Comparison of ENCODE assay signal across 8 mouse cellular contexts in the genomic region with DNA sequence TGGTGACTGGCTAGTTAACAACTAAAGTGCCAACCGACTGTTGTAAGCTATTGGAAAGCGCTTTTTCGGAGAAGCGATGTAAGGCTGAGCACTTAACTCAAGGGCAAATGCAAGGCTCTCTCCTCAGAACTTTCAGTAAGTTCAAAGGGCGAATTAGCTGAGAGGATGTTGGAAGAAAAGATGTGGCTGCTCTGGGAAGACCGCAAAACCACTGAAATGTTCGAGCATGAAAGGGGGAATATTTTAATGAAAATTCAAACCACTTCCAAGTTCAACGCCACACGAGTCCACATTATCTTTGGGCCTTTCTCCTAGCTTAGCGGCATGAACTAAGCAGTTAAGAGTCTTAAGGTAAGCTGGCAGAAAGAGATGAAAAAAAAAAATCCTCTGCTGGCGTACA. TPM values are rescaled to one million over a fixed set of nuclear protein-coding genes. Genes with fewer than 3 reads are reported as not detected.
DNase-seq lines count a peak whose midpoint lies in the region; ATAC-seq and TF ChIP-seq lines count a peak whose summit lies in the region.

No protein-coding gene starts in this region.

- dilution Hi-C loops in CH12.LX (cut with MboI; ENCODE audit: extremely low pct_ligation_motif_present, extremely low pct_unique_long_range_greater_than_20kb, low sequenced_read_pairs): no loop called here

- in situ Hi-C loops in CH12.LX (cut with MboI; ENCODE audit: low pct_ligation_motif_present, low pct_unique_long_range_greater_than_20kb, low sequenced_read_pairs): no loop called here

- intact Hi-C loops in left cerebral cortex, postnatal 14 days (cut with DNase I): loop anchor here (5.0 to 10.0 kb wide), 2 partner anchors 99 to 129 kb away; no protein-coding TSS in a partner anchor

- H3K36me3 ChIP-seq in heart, embryonic 12.5 days: peaks cover 5% of the 10 kb centered on the region
- H3K36me3 ChIP-seq in CH12.LX (replicated peaks in 1 of 2; ENCODE audit: control insufficient read depth in 1 of 2, insufficient read depth in 1 of 2, low read length in 1 of 2): peaks cover 0 to 25% of the 10 kb centered on the region in 2 experiments
- H3K36me3 ChIP-seq in forebrain, embryonic 13.5 days (ENCODE audit: poor library complexity, severe bottlenecking): peaks cover 14% of the 10 kb centered on the region; the same call in 1 of the 2 replicates
- H3K36me3 ChIP-seq in liver, postnatal 0 days (replicated peaks; ENCODE audit: insufficient read depth, low read length): peaks cover 5% of the 10 kb centered on the region

- no peak for TF ChIP-seq RAD21 in CH12.LX (IDR thresholded peaks at IDR 0.05; ENCODE audit: low read depth, low read length)

- WGBS in heart, embryonic 12.5 days: 12% methylated on average over 11 of the region's 11 CpGs
- 7% methylated on average over 11 of the region's 11 CpGs for WGBS in forebrain, embryonic 13.5 days
- WGBS in liver, postnatal 0 days (ENCODE audit: insufficient replicate concordance): 9% methylated on average over 11 of the region's 11 CpGs
- 4% methylated on average over 11 of the region's 11 CpGs for WGBS in cerebellum, adult 2 months

- H3K4me3 ChIP-seq in heart, embryonic 12.5 days: peak overlapping the region; percentile 67
- H3K4me3 ChIP-seq in CH12.LX (replicated peaks in 1 of 3; ENCODE audit: low read depth in 2 of 3, low read length in 2 of 3, poor library complexity in 1 of 3): peak overlapping the region; percentile 86 to 87 (median 87)
- H3K4me3 ChIP-seq in forebrain, embryonic 13.5 days: peak overlapping the region; percentile 88
- H3K4me3 ChIP-seq in liver, postnatal 0 days (ENCODE audit: low read depth, low read length): peak overlapping the region; percentile 98
- no peak overlapping the region for H3K4me3 ChIP-seq in cerebellum, adult 2 months (replicated peaks; ENCODE audit: insufficient read depth, low read depth, low read length)

- no peak for TF ChIP-seq POLR2A in CH12.LX (IDR thresholded peaks at IDR 0.05; ENCODE audit: low read depth, low read length)
- no peak for TF ChIP-seq POLR2A in cerebellum, adult 2 months (IDR thresholded peaks at IDR 0.05; ENCODE audit: borderline replicate concordance, insufficient read depth, low read length)

- H3K9ac ChIP-seq in heart, embryonic 12.5 days: peak overlapping the region; percentile 85
- peak overlapping the region; percentile 83 for H3K9ac ChIP-seq in CH12.LX (ENCODE audit: insufficient read depth, low read depth)
- H3K9ac ChIP-seq in forebrain, embryonic 13.5 days: peak overlapping the region; percentile 86
- peak overlapping the region; percentile 87 for H3K9ac ChIP-seq in liver, postnatal 0 days (replicated peaks)

- peaks cover 19% of the 10 kb centered on the region for H3K4me1 ChIP-seq in heart, embryonic 12.5 days (replicated peaks)
- peaks cover 9 to 30% of the 10 kb centered on the region in 2 experiments for H3K4me1 ChIP-seq in CH12.LX (ENCODE audit: control insufficient read depth in 1 of 2, insufficient read depth in 2 of 2)
- peaks cover 34% of the 10 kb centered on the region for H3K4me1 ChIP-seq in forebrain, embryonic 13.5 days
- peaks cover 19% of the 10 kb centered on the region for H3K4me1 ChIP-seq in liver, postnatal 0 days (ENCODE audit: insufficient read depth)
- peaks cover 3% of the 10 kb centered on the region; the same call in 1 of the 2 replicates for H3K4me1 ChIP-seq in cerebellum, adult 2 months (ENCODE audit: control insufficient read depth, insufficient read depth, low read length)

- no peaks in the 10 kb centered on the region for H3K9me3 ChIP-seq in heart, embryonic 12.5 days (replicated peaks)
- H3K9me3 ChIP-seq in CH12.LX (replicated peaks; ENCODE audit: low read length): no peaks in the 10 kb centered on the region
- H3K9me3 ChIP-seq in forebrain, embryonic 13.5 days (replicated peaks): no peaks in the 10 kb centered on the region
- H3K9me3 ChIP-seq in liver, postnatal 0 days (ENCODE audit: low read length): no peaks in the 10 kb centered on the region

- ATAC-seq in heart, embryonic 12.5 days (ENCODE audit: insufficient number of reproducible peaks, low FRiP score): no peak
- no peak for ATAC-seq in forebrain, embryonic 13.5 days
- no peak for ATAC-seq in liver, postnatal 0 days

- peaks cover 8% of the 10 kb centered on the region; the same call in 1 of the 2 replicates for H3K79me2 ChIP-seq in CH12.LX (replicated peaks; ENCODE audit: control insufficient read depth, extremely low read depth, insufficient read depth, poor library complexity, severe bottlenecking)

- peak overlapping the region; percentile 75 for H3K4me2 ChIP-seq in heart, embryonic 12.5 days
- peak overlapping the region; percentile 75 for H3K4me2 ChIP-seq in CH12.LX (ENCODE audit: insufficient read depth, low read depth, poor library complexity, severe bottlenecking)
- peak overlapping the region; percentile 79 for H3K4me2 ChIP-seq in forebrain, embryonic 13.5 days
- peak overlapping the region; percentile 99 for H3K4me2 ChIP-seq in liver, postnatal 0 days (ENCODE audit: low read depth, low read length)

- no peak for TF ChIP-seq EP300 in CH12.LX (IDR thresholded peaks at IDR 0.05; ENCODE audit: low read length)
- no peak for TF ChIP-seq EP300 in liver, postnatal 0 days (IDR thresholded peaks at IDR 0.05; ENCODE audit: low read depth)

- no peak for TF ChIP-seq CTCF in CH12.LX (conservative IDR thresholded peaks at IDR 0.05 in 1 of 2, IDR thresholded peaks at IDR 0.05 in 1 of 2; ENCODE audit: low read depth in 2 of 2, low read length in 2 of 2)
- no peak for TF ChIP-seq CTCF in liver, postnatal 0 days (IDR thresholded peaks at IDR 0.05; ENCODE audit: low read depth)
- TF ChIP-seq CTCF in cerebellum, adult 2 months (IDR thresholded peaks at IDR 0.05; ENCODE audit: borderline replicate concordance, insufficient read depth, low read depth, low read length): no peak

- no peak for DNase-seq in heart, adult 18-20 months
- no peak for DNase-seq in CH12.LX (ENCODE audit: extremely low read depth)
- DNase-seq in liver, postnatal 0 days: no peak
- DNase-seq in adrenal gland, postnatal 36 days: no peak
- DNase-seq in cerebellum, adult 2 months: no peak
- DNase-seq in left cerebral cortex, postnatal 14 days (ENCODE audit: low spot score in 2 of 2): no peak

- no peaks in the 10 kb centered on the region for H3K27me3 ChIP-seq in heart, embryonic 12.5 days (replicated peaks)
- no peaks in the 10 kb centered on the region for H3K27me3 ChIP-seq in CH12.LX (replicated peaks)
- H3K27me3 ChIP-seq in forebrain, embryonic 13.5 days: no peaks in the 10 kb centered on the region
- no peaks in the 10 kb centered on the region for H3K27me3 ChIP-seq in liver, postnatal 0 days (ENCODE audit: insufficient read depth, low read length)
- H3K27me3 ChIP-seq in cerebellum, adult 2 months (ENCODE audit: control insufficient read depth, insufficient read depth, low read length): no peaks in the 10 kb centered on the region

- H3K27ac ChIP-seq in heart, embryonic 12.5 days (ENCODE audit: poor library complexity, severe bottlenecking): no peak overlapping the region
- no peak overlapping the region for H3K27ac ChIP-seq in CH12.LX (ENCODE audit: insufficient read depth, low read depth)
- peak overlapping the region; percentile 100; the same call in 1 of the 2 replicates for H3K27ac ChIP-seq in forebrain, embryonic 13.5 days
- H3K27ac ChIP-seq in liver, postnatal 0 days (ENCODE audit: low read depth): peak overlapping the region; percentile 99; the same call in 1 of the 2 replicates
- H3K27ac ChIP-seq in cerebellum, adult 2 months (ENCODE audit: insufficient read depth, low read length): no peak overlapping the region

TF ChIP-seq in CH12.LX, 34 proteins besides CTCF, POLR2A, EP300 and RAD21:
- 0 out of 2 replicates have a peak, but pooled peaks have one; percentile 7 for TF ChIP-seq ZNF384 (IDR thresholded peaks at IDR 0.05; ENCODE audit: low read depth, low read length)
- no peak for TF ChIP-seq MEF2A (IDR thresholded peaks at IDR 0.05; ENCODE audit: borderline replicate concordance, low read depth, low read length)
- no peak for TF ChIP-seq E2F4 (IDR thresholded peaks at IDR 0.05; ENCODE audit: insufficient replicate concordance, low read depth, low read length)
- TF ChIP-seq HCFC1 (IDR thresholded peaks at IDR 0.05; ENCODE audit: low read depth, low read length): no peak

RNA-seq across cellular contexts. Expression of a gene that starts 0.8 kb away (rescaled TPM):
- 33.8 and 35.9 TPM in 2 replicates for polyA plus RNA-seq in heart, embryonic 12.5 days (2016; fragmentation: Nextera tagmentation; extraction: Ambion mirVana)
- 10 to 100 TPM; 30.0 to 34.5 TPM for total RNA-seq in heart, adult 18-20 months (2021)
- total RNA-seq in CH12.LX (2012; rRNA removed) (34.4 and 36.2 TPM in 2 replicates), CH12.LX (2014; rRNA removed) (22.5 and 24.9 TPM in 2 replicates)
- polyA plus RNA-seq in CH12.LX (2012; ENCODE audit: insufficient read length, low read depth): 35.0 and 50.3 TPM in 2 replicates
- polyA plus RNA-seq in forebrain, embryonic 13.5 days (2015; fragmentation: Nextera tagmentation; extraction: Ambion mirVana): 37.4 and 39.7 TPM in 2 replicates
- polyA plus RNA-seq in liver, postnatal 0 days (2015; fragmentation: Nextera tagmentation; extraction: Ambion mirVana): 22.6 and 25.4 TPM in 2 replicates
- total RNA-seq in adrenal gland, postnatal 36 days (2021): 10 to 100 TPM; 57.0 to 59.2 TPM
- polyA plus RNA-seq in cerebellum, adult 2 months (2012; rRNA removed): 24.8 and 25.6 TPM in 2 replicates
- total RNA-seq in left cerebral cortex, postnatal 14 days (2021): 10 to 100 TPM; 43.1 to 46.0 TPM

RNA-seq across cellular contexts. Expression of a gene that starts 1.0 kb away (rescaled TPM):
- polyA plus RNA-seq in heart, embryonic 12.5 days (2016; fragmentation: Nextera tagmentation; extraction: Ambion mirVana): 2.0 TPM in 2 replicates
- total RNA-seq in heart, adult 18-20 months (2021): under 1 TPM; 0.52 to 0.93 TPM
- 0.71 and 1.1 TPM in 2 replicates for total RNA-seq in CH12.LX (2012; rRNA removed)
- 0.47 and 0.63 TPM in 2 replicates for total RNA-seq in CH12.LX (2014; rRNA removed)
- polyA plus RNA-seq in CH12.LX (2012; ENCODE audit: insufficient read length, low read depth): 0.29 and 0.60 TPM in 2 replicates
- 4.7 TPM in 2 replicates for polyA plus RNA-seq in forebrain, embryonic 13.5 days (2015; fragmentation: Nextera tagmentation; extraction: Ambion mirVana)
- 0.06 and 0.12 TPM in 2 replicates for polyA plus RNA-seq in liver, postnatal 0 days (2015; fragmentation: Nextera tagmentation; extraction: Ambion mirVana)
- 1 to 10 TPM; 4.0 to 6.9 TPM for total RNA-seq in adrenal gland, postnatal 36 days (2021)
- 4.1 and 5.3 TPM in 2 replicates for polyA plus RNA-seq in cerebellum, adult 2 months (2012; rRNA removed)
- 10 to 100 TPM; 10.5 to 11.0 TPM for total RNA-seq in left cerebral cortex, postnatal 14 days (2021)

Comparison
In these comparisons a context has a peak if more than half of its experiments do, and no peak if none do; other contexts are left out.
1. H3K27ac ChIP-seq: peak in forebrain, embryonic 13.5 days (single experiment) and liver, postnatal 0 days (single experiment); none in heart, embryonic 12.5 days (single experiment), CH12.LX (single experiment) and cerebellum, adult 2 months (single experiment).
2. Peak in every context shown above with its lines, with median percentiles within 50 percentile points of each other: H3K4me2 ChIP-seq and H3K9ac ChIP-seq.